Mouse (Mus musculus): Measurements from ENCODE around the gene Dennd5b. TPM values are rescaled to one million over a fixed set of nuclear protein-coding genes. Genes with fewer than 3 reads are reported as not detected.

Gene Dennd5b
- polyA plus RNA-seq, 1 experiment: 6.9 TPM

DNA sequence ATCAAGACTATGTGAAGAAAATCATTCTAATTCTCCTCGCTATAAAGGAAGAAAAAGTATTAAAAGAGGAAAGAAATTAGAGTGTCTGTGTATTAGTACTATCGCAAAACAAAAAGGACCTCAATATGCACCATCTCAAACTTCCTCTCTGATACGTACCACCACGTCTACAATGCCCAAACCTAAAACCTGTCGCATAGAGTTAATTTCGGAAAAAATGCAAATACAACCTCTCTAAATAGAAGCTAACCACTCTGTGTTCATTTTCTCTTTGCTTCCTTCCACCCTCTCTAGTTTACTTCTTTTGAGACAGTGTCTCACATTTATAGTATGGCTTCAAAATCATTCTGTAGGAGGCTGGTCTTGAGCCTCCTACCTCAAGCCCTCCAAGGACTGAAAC is 9.1 kb downstream of the Dennd5b start:
- H3K27ac ChIP-seq (ENCODE audit: insufficient read depth, low read length): no peak overlapping the region
- H3K4me3 ChIP-seq (ENCODE audit: insufficient read depth, low read length): no peak overlapping the region
- no peaks in the 10 kb centered on the region for H3K4me1 ChIP-seq (ENCODE audit: control insufficient read depth, insufficient read depth, low read length)
- TF ChIP-seq POLR2A (IDR thresholded peaks at IDR 0.05; ENCODE audit: low read depth, low read length): no peak
- no peak for TF ChIP-seq CTCF (IDR thresholded peaks at IDR 0.05; ENCODE audit: borderline replicate concordance, insufficient read depth, low read length)

DNA sequence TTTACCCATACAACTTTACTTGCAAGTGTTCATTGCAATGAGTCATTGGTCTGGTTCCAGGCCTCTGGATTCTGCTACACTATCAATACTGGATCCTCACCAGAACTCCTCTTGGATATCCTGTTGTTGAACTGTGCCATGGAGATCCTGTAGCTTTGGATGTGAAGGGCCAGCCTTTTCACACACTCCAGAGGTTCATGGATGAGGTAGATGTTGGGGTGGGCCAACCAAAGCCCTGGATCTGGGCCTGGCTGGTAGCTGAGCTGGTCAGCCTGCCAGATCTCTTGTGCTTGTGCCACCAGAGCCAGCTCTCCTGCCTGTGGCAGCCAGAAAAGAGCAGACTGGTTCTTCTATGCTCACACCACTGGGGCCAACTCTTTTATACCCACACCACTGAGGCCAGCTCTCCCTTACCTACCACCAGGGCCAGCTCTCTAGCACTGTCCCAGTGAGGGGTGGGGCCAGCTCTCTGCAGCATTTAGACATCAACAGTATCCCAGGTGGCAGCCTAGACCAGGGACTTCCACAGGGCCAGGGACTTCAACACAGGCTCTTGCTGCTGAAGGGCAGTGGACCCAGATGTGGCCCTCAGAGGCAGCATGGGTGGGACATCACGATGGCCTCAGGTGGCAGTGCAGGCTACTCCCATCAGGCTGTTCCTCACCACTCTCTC is 24.2 kb downstream of the Dennd5b start:
- no peak overlapping the region for H3K4me3 ChIP-seq (ENCODE audit: insufficient read depth, low read length)
- no peaks in the 10 kb centered on the region for H3K4me1 ChIP-seq (ENCODE audit: control insufficient read depth, insufficient read depth, low read length)
- TF ChIP-seq CTCF (IDR thresholded peaks at IDR 0.05; ENCODE audit: borderline replicate concordance, insufficient read depth, low read length): no peak
- no peak for TF ChIP-seq POLR2A (IDR thresholded peaks at IDR 0.05; ENCODE audit: low read depth, low read length)
- H3K27ac ChIP-seq (ENCODE audit: insufficient read depth, low read length): no peak overlapping the region

DNA sequence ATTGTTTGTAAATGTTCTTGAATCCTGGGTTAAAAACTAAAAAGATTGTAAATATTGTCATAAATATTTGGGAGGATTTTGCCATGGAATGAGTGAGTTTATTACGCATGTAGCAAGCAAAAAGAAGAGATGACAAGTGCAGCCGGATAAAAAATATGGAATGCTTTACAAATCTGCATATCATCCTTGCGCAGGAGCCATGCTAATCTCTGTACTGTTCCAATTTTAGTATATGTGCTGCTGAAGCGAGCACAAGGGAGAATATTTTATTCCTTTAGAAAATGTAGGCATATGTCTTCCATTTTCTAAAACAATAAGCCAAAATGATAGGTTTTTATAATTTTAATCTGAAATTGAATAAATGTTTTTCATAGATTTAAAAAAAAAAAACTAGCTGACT is 27.6 kb downstream of the Dennd5b start:
- H3K4me1 ChIP-seq (ENCODE audit: control insufficient read depth, insufficient read depth, low read length): no peaks in the 10 kb centered on the region
- no peak for TF ChIP-seq CTCF (IDR thresholded peaks at IDR 0.05; ENCODE audit: borderline replicate concordance, insufficient read depth, low read length)
- TF ChIP-seq POLR2A (IDR thresholded peaks at IDR 0.05; ENCODE audit: low read depth, low read length): no peak
- no peak overlapping the region for H3K27ac ChIP-seq (ENCODE audit: insufficient read depth, low read length)
- H3K4me3 ChIP-seq (ENCODE audit: insufficient read depth, low read length): no peak overlapping the region

DNA sequence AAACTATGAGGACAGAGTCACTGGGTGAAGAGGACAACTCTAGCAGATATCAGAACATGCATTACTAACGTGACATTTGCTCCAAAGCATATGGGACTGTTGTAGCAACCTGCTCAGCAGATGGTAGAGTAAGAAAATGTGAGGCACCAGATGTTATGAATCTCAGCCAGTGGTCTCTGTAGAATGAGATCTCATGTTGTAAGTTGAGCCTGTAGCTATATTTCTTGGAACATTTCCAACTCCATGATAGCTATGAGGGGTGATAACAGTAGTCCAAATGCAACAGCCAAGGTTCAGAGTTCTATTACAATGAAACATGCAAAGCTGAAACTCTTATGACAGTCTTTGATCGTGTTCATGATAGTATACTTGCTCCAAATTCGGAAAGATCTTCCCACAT is 28.6 kb downstream of the Dennd5b start:
- H3K4me3 ChIP-seq (ENCODE audit: insufficient read depth, low read length): no peak overlapping the region
- H3K4me1 ChIP-seq (ENCODE audit: control insufficient read depth, insufficient read depth, low read length): no peaks in the 10 kb centered on the region
- no peak overlapping the region for H3K27ac ChIP-seq (ENCODE audit: insufficient read depth, low read length)
- no peak for TF ChIP-seq POLR2A (IDR thresholded peaks at IDR 0.05; ENCODE audit: low read depth, low read length)
- TF ChIP-seq CTCF (IDR thresholded peaks at IDR 0.05; ENCODE audit: borderline replicate concordance, insufficient read depth, low read length): no peak

DNA sequence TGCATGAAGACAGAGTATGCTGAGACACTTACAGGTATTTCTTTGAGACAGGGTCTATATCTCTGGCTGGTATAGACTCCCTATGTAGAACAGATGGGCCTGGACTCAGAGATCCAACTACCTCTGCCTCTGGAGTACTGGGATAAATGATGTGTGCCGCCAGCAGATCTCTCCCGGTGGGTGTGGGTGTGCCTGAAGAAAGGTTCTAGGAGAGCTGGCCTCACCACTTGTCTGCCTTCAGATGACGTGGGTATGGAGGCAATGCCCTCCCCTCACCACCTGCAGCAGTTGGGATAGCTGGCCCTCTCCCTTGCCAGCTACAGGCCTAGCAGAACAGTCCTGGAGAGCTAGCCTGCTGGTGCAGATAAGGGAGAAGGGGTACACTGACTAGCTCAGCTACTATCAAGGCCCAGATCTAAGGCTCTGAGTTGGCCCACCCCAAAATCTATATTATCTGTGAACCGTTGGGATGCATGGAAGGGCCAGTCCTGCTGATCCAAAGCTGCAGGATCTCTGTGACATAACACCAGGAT is 30.8 kb downstream of the Dennd5b start:
- Histone ChIP-seq H3K4me1 (ENCODE audit: control insufficient read depth, insufficient read depth, low read length) (no peaks in the 10 kb centered on the region), H3K27ac (ENCODE audit: insufficient read depth, low read length) (no peak overlapping the region), H3K4me3 (ENCODE audit: insufficient read depth, low read length) (no peak overlapping the region)
- TF ChIP-seq POLR2A (IDR thresholded peaks at IDR 0.05; ENCODE audit: low read depth, low read length) (no peak), CTCF (IDR thresholded peaks at IDR 0.05; ENCODE audit: borderline replicate concordance, insufficient read depth, low read length) (no peak)

DNA sequence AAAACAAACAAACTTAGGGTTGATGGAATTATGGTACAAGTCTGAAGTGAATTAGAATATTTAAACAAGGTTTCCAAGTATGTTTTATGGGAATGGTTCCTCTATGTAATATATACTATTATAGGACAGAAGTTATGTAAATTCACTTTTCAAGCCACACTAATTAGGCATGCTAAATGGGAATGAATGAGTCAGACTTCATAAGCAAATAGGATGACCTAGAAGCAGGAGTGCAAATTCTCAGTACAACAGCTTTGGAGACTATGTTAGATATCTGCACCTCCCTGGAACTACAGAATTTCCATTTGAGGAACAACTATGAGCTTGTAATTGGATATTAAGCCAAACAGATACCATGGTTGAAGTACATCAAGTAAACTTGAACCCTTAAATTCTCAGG is 38.1 kb downstream of the Dennd5b start:
- TF ChIP-seq CTCF (IDR thresholded peaks at IDR 0.05; ENCODE audit: borderline replicate concordance, insufficient read depth, low read length) (no peak), POLR2A (IDR thresholded peaks at IDR 0.05; ENCODE audit: low read depth, low read length) (no peak)

DNA sequence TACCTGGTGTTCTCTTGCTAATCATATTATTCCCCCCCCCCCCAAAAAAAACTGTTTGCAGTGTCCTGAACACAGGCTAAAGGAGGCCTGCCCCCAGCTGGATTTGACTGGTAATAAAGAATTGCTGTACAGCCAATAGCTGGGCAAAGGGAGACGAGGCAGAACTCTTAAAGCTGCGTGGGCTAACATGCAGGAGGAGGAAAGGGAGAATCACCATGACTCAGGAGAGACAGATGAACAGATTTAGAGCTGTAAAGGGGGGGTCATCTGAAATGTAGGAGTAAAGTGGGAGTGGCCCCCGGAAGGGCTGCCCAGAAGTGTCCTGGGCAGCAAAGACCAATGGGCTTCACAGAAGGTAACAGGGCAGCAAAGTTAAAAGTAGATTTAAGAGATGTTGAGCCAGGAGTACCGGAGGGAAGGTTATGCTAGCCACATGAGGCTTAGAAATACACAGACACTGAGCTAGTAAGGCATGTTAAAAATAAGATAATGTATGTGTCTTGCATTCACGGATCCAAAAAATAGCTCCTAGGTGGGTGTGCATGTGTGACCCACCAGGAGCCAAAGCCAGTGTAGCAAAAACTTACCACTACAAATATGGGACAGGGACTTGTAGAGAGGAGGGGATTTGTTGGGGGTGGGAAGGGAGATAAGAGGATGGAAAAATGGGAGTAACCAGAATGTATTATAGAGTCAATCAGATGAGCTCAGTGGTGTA is 40.7 kb downstream of the Dennd5b start:
- Histone ChIP-seq H3K4me1 (ENCODE audit: control insufficient read depth, insufficient read depth, low read length) (no peaks in the 10 kb centered on the region), H3K4me3 (ENCODE audit: insufficient read depth, low read length) (no peak overlapping the region), H3K27ac (ENCODE audit: insufficient read depth, low read length) (no peak overlapping the region)
- TF ChIP-seq POLR2A (IDR thresholded peaks at IDR 0.05; ENCODE audit: low read depth, low read length) (no peak), CTCF (IDR thresholded peaks at IDR 0.05; ENCODE audit: borderline replicate concordance, insufficient read depth, low read length) (no peak)

More for the DNA sequence above, 38.1 kb downstream of the Dennd5b start:
- H3K27ac ChIP-seq (ENCODE audit: insufficient read depth, low read length): no peak overlapping the region
- H3K4me3 ChIP-seq (ENCODE audit: insufficient read depth, low read length): no peak overlapping the region
- no peaks in the 10 kb centered on the region for H3K4me1 ChIP-seq (ENCODE audit: control insufficient read depth, insufficient read depth, low read length)

DNA sequence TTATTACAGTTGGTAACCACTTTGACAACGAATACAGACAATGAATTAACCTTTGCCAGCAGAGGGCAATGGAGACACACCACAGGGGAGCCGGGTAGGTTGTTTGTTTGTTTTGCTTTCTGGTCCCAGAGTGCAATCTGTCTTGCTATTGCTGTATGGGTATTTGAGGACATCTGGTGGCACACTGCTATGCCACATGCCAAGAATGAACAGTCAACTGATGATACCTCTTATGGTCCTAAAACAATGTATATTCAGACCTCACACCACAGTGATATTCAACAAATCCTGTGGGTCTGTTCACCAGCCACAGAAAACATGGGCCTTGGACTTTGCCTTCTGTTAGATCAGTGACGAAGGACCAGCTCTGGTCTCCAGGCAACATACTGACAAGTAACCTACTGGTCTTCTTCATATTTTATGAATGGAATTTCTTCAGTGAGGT is 43.5 kb downstream of the Dennd5b start:
- Histone ChIP-seq H3K4me3 (ENCODE audit: insufficient read depth, low read length) (no peak overlapping the region), H3K27ac (ENCODE audit: insufficient read depth, low read length) (no peak overlapping the region), H3K4me1 (ENCODE audit: control insufficient read depth, insufficient read depth, low read length) (no peaks in the 10 kb centered on the region)
- TF ChIP-seq CTCF (IDR thresholded peaks at IDR 0.05; ENCODE audit: borderline replicate concordance, insufficient read depth, low read length): no peak
- no peak for TF ChIP-seq POLR2A (IDR thresholded peaks at IDR 0.05; ENCODE audit: low read depth, low read length)

DNA sequence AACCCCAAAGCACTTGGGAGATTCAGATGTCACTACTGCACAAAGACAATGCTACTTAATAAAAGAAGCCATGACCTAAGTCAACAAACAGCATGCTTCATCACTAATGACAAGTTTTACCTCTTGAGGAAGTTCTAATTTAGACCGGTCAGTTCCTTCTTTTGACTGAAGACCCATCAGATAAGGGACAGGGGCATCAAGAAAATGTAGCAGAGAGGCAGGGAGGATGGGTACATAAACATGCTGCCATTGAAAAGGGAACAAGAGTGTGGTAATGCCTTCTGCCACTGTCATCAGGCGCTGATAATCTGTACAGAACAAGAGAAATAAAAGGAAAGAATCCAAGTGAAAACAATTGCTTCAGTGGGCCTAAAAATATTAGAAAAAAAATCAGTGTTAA is 46.7 kb downstream of the Dennd5b start:
- Histone ChIP-seq H3K4me1 (ENCODE audit: control insufficient read depth, insufficient read depth, low read length) (no peaks in the 10 kb centered on the region), H3K4me3 (ENCODE audit: insufficient read depth, low read length) (no peak overlapping the region), H3K27ac (ENCODE audit: insufficient read depth, low read length) (no peak overlapping the region)
- no peak for TF ChIP-seq POLR2A (IDR thresholded peaks at IDR 0.05; ENCODE audit: low read depth, low read length)
- no peak for TF ChIP-seq CTCF (IDR thresholded peaks at IDR 0.05; ENCODE audit: borderline replicate concordance, insufficient read depth, low read length)

Data from embryonic fibroblast, embryonic 13.5 days (primary cell).